Mouse (Mus musculus): Measurements from ENCODE around the gene Rhbdl3. TPM values are rescaled to one million over a fixed set of nuclear protein-coding genes. Genes with fewer than 3 reads are reported as not detected.
A peak's percentile ranks its signal among the peaks of the same experiment; 100 is the strongest.

Gene Rhbdl3
- polyA plus RNA-seq, 1 experiment from 2014 or later: 0.59 TPM

- H3K27me3 ChIP-seq (replicated peaks): peaks cover 23% of the 10 kb centered on the region
- H3K4me3 ChIP-seq: no peak overlapping the region
- 2% methylated on average over 6 of the region's 6 CpGs for WGBS
- H3K4me2 ChIP-seq: no peak overlapping the region
- H3K9me3 ChIP-seq (replicated peaks): no peaks in the 10 kb centered on the region
- no peak overlapping the region for H3K9ac ChIP-seq
- no peaks in the 10 kb centered on the region for H3K4me1 ChIP-seq (replicated peaks)
- no peak overlapping the region for H3K27ac ChIP-seq (ENCODE audit: poor library complexity, severe bottlenecking)
- no peaks in the 10 kb centered on the region for H3K36me3 ChIP-seq
- ATAC-seq (ENCODE audit: insufficient number of reproducible peaks, low FRiP score): no peak
Measured at GRCm38 (mm10) chr11:80312565-80312964, 11.9 kb downstream of the Rhbdl3 start.

DNA sequence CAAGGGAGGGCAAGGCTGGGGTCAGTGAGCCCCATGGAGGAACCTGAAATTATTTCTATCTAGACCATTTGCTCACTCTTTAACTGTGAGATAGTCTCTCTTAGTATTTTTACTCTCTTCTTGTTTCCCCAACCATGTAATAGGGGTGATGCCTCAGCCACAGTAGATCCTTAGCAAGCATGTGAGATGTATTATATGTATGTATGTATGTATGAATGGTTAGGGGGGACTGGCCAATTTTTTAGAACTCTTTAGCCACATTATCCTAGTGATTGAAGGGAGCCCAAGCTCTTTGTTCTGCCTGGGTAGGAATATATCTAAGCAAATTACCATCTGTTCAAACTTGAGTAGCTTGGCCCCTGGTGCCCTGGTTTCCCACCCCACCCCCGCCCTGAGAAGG lies 12.8 kb downstream of the Rhbdl3 start:
- H3K4me1 ChIP-seq (replicated peaks): no peaks in the 10 kb centered on the region
- H3K27me3 ChIP-seq (replicated peaks): peaks cover 23% of the 10 kb centered on the region
- H3K4me3 ChIP-seq: no peak overlapping the region
- H3K4me2 ChIP-seq: no peak overlapping the region
- ATAC-seq (ENCODE audit: insufficient number of reproducible peaks, low FRiP score): no peak
- H3K27ac ChIP-seq (ENCODE audit: poor library complexity, severe bottlenecking): no peak overlapping the region
- no peaks in the 10 kb centered on the region for H3K9me3 ChIP-seq (replicated peaks)
- H3K36me3 ChIP-seq: no peaks in the 10 kb centered on the region
- H3K9ac ChIP-seq: no peak overlapping the region
- 58% methylated on average over 1 of the region's 1 CpGs for WGBS

DNA sequence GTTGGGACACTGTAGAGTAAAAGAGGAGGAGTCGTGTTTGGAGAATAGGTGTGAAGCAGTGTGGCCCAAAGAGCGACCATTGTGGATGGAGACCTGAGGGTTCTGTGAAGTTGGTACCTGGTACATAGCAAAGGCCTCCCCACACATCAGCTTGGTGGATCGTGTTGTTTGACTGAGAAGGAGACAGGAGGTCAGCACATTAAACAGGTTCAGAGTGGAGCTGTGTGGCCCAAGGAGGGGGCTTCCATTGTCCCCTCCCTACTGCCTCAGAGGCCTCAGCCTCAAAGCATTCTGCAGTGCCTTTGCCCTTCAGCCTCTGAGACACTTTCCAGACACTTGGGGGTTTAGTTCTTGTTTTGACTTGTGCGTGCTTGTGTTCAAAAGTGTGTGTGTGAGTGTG lies 13.2 kb downstream of the Rhbdl3 start:
- peaks cover 23% of the 10 kb centered on the region for H3K27me3 ChIP-seq (replicated peaks)
- no peak overlapping the region for H3K27ac ChIP-seq (ENCODE audit: poor library complexity, severe bottlenecking)
- no peaks in the 10 kb centered on the region for H3K36me3 ChIP-seq
- 65% methylated on average over 4 of the region's 4 CpGs for WGBS
- H3K9me3 ChIP-seq (replicated peaks): no peaks in the 10 kb centered on the region
- no peak for ATAC-seq (ENCODE audit: insufficient number of reproducible peaks, low FRiP score)
- no peaks in the 10 kb centered on the region for H3K4me1 ChIP-seq (replicated peaks)
- H3K4me2 ChIP-seq: no peak overlapping the region
- no peak overlapping the region for H3K4me3 ChIP-seq
- H3K9ac ChIP-seq: no peak overlapping the region

DNA sequence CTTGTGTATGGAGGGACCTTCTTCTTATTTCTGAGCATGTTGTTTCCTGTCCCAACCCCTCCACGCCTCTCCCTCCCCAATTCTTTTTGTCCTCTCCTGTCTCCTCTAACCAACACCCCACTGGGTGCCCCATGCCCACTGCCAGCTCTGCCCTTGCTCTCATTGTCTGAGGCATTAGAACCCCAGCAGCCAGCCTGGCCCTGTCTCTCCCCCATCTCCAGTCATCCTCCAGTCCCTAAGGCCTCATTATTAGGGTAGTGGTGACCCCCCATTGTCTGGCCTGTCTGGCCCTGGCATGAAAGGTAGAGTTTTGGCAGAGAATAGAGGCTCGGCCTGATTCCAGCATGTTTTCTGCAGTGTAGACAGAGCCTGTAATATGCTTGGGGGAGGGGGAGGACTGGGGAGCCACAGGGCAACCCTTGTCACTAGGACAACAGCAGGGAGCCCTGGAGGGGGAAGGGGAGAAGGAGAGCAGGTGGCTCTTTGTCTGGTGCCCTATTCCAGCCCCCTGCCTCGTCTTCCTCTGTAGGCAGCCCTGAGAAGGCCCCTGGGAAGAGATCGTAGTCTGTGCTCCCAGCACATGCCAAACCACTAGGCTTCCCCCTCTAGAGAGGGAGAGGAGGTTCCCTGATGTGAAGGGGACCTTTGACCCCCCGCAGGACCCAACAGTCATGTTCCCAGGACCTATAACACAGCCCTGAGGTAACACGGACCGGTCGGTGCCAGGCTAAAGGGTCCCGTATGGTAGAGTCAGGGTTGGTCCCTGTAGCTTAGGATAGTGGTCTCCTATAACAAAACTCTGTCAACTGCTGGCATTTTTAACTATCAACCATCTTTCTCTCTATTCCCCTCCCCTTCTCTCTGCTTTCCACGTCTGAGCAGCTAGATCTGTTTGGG lies 15.3 kb downstream of the Rhbdl3 start:
- WGBS: 65% methylated on average over 10 of the region's 10 CpGs
- Histone ChIP-seq H3K4me1 (replicated peaks) (no peaks in the 10 kb centered on the region), H3K27me3 (replicated peaks) (peaks cover 18% of the 10 kb centered on the region), H3K4me3 (no peak overlapping the region), H3K9me3 (replicated peaks) (no peaks in the 10 kb centered on the region), H3K9ac (no peak overlapping the region), H3K36me3 (no peaks in the 10 kb centered on the region), H3K4me2 (no peak overlapping the region), H3K27ac (ENCODE audit: poor library complexity, severe bottlenecking) (no peak overlapping the region)
- no peak for ATAC-seq (ENCODE audit: insufficient number of reproducible peaks, low FRiP score)

GRCm38 (mm10) chr11:80323255-80323654 lies 22.5 kb downstream of the Rhbdl3 start:
- no peaks in the 10 kb centered on the region for H3K4me1 ChIP-seq (replicated peaks)
- no peak for ATAC-seq (ENCODE audit: insufficient number of reproducible peaks, low FRiP score)
- 56% methylated on average over 13 of the region's 13 CpGs for WGBS
- no peak overlapping the region for H3K9ac ChIP-seq
- H3K27me3 ChIP-seq (replicated peaks): 0 out of 2 replicates have a peak, but pooled peaks cover 3% of the 10 kb centered on the region
- no peak overlapping the region for H3K27ac ChIP-seq (ENCODE audit: poor library complexity, severe bottlenecking)
- no peaks in the 10 kb centered on the region for H3K36me3 ChIP-seq
- H3K9me3 ChIP-seq (replicated peaks): no peaks in the 10 kb centered on the region
- H3K4me2 ChIP-seq: no peak overlapping the region
- no peak overlapping the region for H3K4me3 ChIP-seq

GRCm38 (mm10) chr11:80324636-80325035 lies 23.9 kb downstream of the Rhbdl3 start:
- Histone ChIP-seq H3K36me3 (no peaks in the 10 kb centered on the region), H3K27me3 (replicated peaks) (0 out of 2 replicates have a peak, but pooled peaks cover 5% of the 10 kb centered on the region), H3K4me3 (no peak overlapping the region), H3K4me2 (no peak overlapping the region), H3K27ac (ENCODE audit: poor library complexity, severe bottlenecking) (no peak overlapping the region), H3K4me1 (replicated peaks) (no peaks in the 10 kb centered on the region), H3K9me3 (replicated peaks) (no peaks in the 10 kb centered on the region), H3K9ac (no peak overlapping the region)
- no peak for ATAC-seq (ENCODE audit: insufficient number of reproducible peaks, low FRiP score)
- 79% methylated on average over 6 of the region's 6 CpGs for WGBS

GRCm38 (mm10) chr11:80332709-80333400 lies 32.1 kb downstream of the Rhbdl3 start:
- no peaks in the 10 kb centered on the region for H3K9me3 ChIP-seq (replicated peaks)
- no peak overlapping the region for H3K27ac ChIP-seq (ENCODE audit: poor library complexity, severe bottlenecking)
- H3K4me3 ChIP-seq: no peak overlapping the region
- no peaks in the 10 kb centered on the region for H3K36me3 ChIP-seq
- H3K4me1 ChIP-seq (replicated peaks): peaks cover 12% of the 10 kb centered on the region
- no peak overlapping the region for H3K9ac ChIP-seq
- WGBS: 61% methylated on average over 12 of the region's 12 CpGs
- ATAC-seq (ENCODE audit: insufficient number of reproducible peaks, low FRiP score): no peak; the same call in 1 of the 2 replicates
- H3K27me3 ChIP-seq (replicated peaks): peaks cover 26% of the 10 kb centered on the region
- no peak overlapping the region for H3K4me2 ChIP-seq

DNA sequence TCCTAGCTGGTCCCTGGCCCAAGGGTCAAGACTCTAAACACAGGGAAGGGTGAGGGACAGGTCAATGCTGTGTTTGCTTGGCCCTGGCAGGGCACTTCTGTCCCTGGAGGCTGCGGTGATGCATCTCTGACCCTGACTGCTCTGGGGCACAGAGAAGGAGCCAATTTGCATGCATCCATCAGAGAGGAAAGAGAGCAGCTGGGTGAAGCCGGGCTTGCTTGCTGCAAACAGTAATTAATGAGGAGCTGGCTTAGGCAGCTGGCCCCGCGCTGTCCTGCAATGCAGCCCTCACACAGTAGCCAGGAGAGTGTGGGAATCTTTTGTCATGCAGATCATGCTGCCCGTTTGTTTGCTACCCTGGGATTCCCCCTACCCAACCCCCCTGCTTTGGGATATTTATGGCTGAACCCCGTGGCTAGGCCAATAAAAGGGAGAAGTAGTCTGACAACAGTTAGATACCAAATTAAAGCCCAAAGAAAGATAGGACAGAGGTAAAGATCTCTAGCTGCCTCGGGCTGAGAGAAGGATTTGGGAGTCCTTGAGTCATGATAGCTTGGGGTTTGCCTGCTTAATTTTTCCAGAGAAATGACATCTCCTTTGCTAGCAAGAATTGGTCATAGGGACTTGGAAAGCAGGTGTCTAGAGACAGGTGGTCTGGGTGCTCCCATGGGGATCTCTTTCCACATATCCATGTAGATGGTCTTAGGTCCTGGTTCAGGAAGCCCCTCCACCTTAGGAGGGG lies 35.1 kb downstream of the Rhbdl3 start:
- H3K9me3 ChIP-seq (replicated peaks): no peaks in the 10 kb centered on the region
- peaks cover 12% of the 10 kb centered on the region for H3K4me1 ChIP-seq (replicated peaks)
- 10% methylated on average over 7 of the region's 7 CpGs for WGBS
- H3K27ac ChIP-seq (ENCODE audit: poor library complexity, severe bottlenecking): no peak overlapping the region
- no peak for ATAC-seq (ENCODE audit: insufficient number of reproducible peaks, low FRiP score)
- no peak overlapping the region for H3K9ac ChIP-seq
- 0 out of 2 replicates have a peak overlapping the region, but pooled peaks have one; percentile 8 for H3K4me2 ChIP-seq
- peaks cover 24% of the 10 kb centered on the region for H3K27me3 ChIP-seq (replicated peaks)
- no peaks in the 10 kb centered on the region for H3K36me3 ChIP-seq
- no peak overlapping the region for H3K4me3 ChIP-seq

- Histone ChIP-seq H3K9ac (no peak overlapping the region), H3K4me1 (replicated peaks) (peaks cover 12% of the 10 kb centered on the region), H3K4me3 (no peak overlapping the region), H3K9me3 (replicated peaks) (no peaks in the 10 kb centered on the region), H3K4me2 (peak overlapping the region; percentile 8; the same call in 1 of the 2 replicates), H3K27ac (ENCODE audit: poor library complexity, severe bottlenecking) (no peak overlapping the region), H3K36me3 (no peaks in the 10 kb centered on the region), H3K27me3 (replicated peaks) (peaks cover 24% of the 10 kb centered on the region)
- 14% methylated on average over 6 of the region's 6 CpGs for WGBS
- no peak for ATAC-seq (ENCODE audit: insufficient number of reproducible peaks, low FRiP score)
Measured at GRCm38 (mm10) chr11:80336351-80336730, 35.6 kb downstream of the Rhbdl3 start.

GRCm38 (mm10) chr11:80342482-80342881 lies 41.8 kb downstream of the Rhbdl3 start:
- H3K4me1 ChIP-seq (replicated peaks): no peaks in the 10 kb centered on the region
- H3K27ac ChIP-seq (ENCODE audit: poor library complexity, severe bottlenecking): no peak overlapping the region
- H3K9me3 ChIP-seq (replicated peaks): no peaks in the 10 kb centered on the region
- WGBS: 11% methylated on average over 2 of the region's 2 CpGs
- H3K36me3 ChIP-seq: no peaks in the 10 kb centered on the region
- no peak overlapping the region; the same call in 1 of the 2 replicates for H3K9ac ChIP-seq
- H3K27me3 ChIP-seq (replicated peaks): 0 out of 2 replicates have a peak, but pooled peaks cover 8% of the 10 kb centered on the region
- no peak for ATAC-seq (ENCODE audit: insufficient number of reproducible peaks, low FRiP score)
- no peak overlapping the region for H3K4me2 ChIP-seq
- H3K4me3 ChIP-seq: no peak overlapping the region
